ENCODE assay signal across 20 mouse cellular contexts in genomic region chr6:106985132-106985801, GRCm38 (mm10).
DNase-seq lines count a peak whose midpoint lies in the region; ATAC-seq lines count a peak whose summit lies in the region.
"Had no signal": no experiment of that assay in that cellular context is flagged by ENCODE, and none has a peak within 500 bp of the region (broad histone marks: within the 10 kb centered on the region; RNA-seq: fewer than 3 reads in every experiment).

No protein-coding gene starts in this region.

- ATAC-seq in common myeloid progenitor, adult 5-6 weeks (replicated peaks; ENCODE audit: low read depth, poor library complexity, severe bottlenecking): peak; percentile 45
- ATAC-seq in megakaryocyte, adult 5-6 weeks (ENCODE audit: poor library complexity, severe bottlenecking): peak; percentile 20; the same call in 1 of the 2 replicates
- ATAC-seq: forebrain, embryonic 13.5 days; hindbrain, embryonic 16.5 days; intestine, embryonic 15.5 days; Patski had no signal

- peak; percentile 2 for DNase-seq in adrenal gland, adult 8-10 months
- no peak for DNase-seq in adrenal gland, postnatal 14 days
- DNase-seq in 416B (ENCODE audit: low read depth): peak; percentile 81
- DNase-seq in left cerebral cortex, adult 11 months (ENCODE audit: low spot score): no peak
- DNase-seq in frontal cortex, postnatal 25 days (ENCODE audit: low spot score in 2 of 2): no peak
- DNase-seq: cerebellum, adult 11-12 months; cerebellum, postnatal 10 days; gastrocnemius, postnatal 10 days; kidney, adult 9 months; kidney, postnatal 25 days; layer of hippocampus, postnatal 36 days; midbrain, embryonic 14.5 days; right cerebral cortex, postnatal 25 days; spleen, adult 18-20 months had no signal

Comparison
In these comparisons a context has a peak if more than half of its experiments do, and no peak if none do; other contexts are left out.
1. DNase-seq: peak in adrenal gland, adult 8-10 months (single experiment) and 416B (single experiment); none in adrenal gland, postnatal 14 days (single experiment), left cerebral cortex, adult 11 months (single experiment) and frontal cortex, postnatal 25 days (0 of 2).